Mouse (Mus musculus): ENCODE measurements around the gene Adamts9. TPM values are rescaled to one million over a fixed set of nuclear protein-coding genes. Genes with fewer than 3 reads are reported as not detected.
A peak's percentile ranks its signal among the peaks of the same experiment; 100 is the strongest.

Gene Adamts9
- 10 to 100 TPM; 48.8 to 49.6 TPM for total RNA-seq (2021)

DNA sequence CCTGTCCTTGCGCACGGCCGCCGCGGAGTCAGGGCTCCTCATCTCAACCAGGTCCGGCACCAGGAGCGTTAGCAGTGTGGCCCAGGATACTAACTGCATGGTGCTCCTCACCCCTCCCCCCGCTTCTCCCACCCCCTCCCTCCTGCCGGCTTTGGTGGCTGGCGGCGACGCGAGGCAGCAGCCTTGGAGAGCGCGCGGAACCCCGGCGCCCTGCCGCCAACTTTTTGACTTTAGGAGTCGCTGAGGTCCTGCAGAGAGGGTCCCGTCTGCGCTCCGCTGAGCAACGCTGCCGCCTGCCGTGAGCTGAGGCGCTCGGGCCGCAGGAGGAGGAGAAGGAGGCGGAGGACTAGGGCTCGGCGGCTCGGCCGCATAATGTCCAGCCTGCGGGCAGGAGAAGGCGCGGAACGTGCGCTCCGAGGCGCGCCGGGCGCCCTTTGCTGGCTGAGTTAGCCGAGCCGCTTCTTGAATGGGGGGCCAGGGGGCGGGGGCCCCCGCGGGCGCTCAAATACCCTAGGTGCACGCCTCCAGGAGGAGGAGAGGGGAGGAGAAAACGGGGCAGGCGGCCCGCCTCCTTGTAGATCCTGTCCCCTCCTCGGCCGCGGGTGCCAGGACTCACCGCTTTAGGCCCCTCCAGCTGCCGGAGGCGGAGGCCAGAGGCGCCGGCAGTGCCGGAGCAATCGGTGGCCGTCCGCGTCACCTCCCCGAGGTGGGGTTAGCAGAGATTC lies at the start of gene Adamts9:
Adamts9 (minus strand) TSS at position 436 of the 725 bp plus-strand sequence.
- DNase-seq: peak; percentile 91

DNA sequence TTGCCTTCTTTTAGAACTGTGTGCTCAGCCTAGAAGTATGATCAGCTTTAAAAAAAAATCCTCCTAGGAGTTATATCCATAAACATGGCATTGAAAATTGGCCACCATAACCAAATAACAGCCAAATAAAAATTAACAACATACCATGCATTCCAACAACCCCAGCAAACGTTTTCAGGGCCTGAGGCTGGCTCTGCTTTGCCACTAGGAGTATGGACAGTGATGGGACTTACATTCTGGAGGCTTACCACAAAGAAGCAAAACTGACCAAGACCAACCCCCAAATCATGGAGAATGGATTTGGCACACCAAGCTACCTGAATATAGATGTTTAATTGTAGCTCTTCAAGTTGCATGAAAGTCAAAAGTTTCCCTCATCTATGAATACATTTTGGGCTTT lies 48.3 kb upstream of the Adamts9 start:
- no peak for DNase-seq

- no peak for DNase-seq
Observed at GRCm38 (mm10) chr6:92988620-92988998, 45.3 kb upstream of the Adamts9 start.

DNA sequence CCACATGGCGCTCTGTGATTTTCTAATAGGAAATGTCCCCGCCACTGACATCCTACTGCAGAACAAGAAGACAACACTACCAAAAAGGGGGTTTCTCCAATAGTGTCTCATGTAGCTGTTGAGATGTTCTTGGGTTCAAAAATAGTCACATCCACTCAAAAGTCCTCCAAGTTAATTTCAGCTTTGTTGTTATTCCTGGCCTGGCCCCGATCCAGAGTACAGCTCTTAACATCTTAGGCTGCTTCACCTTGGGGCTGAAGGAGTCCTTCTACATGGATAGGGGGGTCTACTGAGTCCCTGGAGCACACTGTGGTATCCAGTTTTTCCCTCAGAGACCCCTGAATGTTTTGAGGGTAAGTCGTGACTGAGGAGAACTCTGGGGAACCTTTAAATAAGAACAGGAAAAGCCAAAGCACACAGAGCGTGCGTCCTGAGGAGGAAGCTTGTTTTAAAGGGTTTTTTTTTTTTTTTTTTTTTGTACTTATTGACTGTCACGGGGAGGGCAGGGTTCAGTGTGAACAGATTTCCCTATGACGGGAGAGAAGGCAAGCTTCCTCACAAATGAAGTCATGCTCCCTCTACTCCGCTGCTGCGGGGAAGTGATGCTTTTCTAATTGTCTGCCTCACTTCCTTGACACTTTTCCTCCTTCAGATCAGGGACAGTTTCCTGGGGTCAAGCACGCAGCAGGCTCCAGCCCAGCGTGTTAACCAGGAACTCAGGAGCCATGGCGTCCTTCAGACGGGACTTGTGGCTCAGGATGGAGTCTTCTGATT lies 44.7 kb upstream of the Adamts9 start:
- peak; percentile 62 for DNase-seq

DNA sequence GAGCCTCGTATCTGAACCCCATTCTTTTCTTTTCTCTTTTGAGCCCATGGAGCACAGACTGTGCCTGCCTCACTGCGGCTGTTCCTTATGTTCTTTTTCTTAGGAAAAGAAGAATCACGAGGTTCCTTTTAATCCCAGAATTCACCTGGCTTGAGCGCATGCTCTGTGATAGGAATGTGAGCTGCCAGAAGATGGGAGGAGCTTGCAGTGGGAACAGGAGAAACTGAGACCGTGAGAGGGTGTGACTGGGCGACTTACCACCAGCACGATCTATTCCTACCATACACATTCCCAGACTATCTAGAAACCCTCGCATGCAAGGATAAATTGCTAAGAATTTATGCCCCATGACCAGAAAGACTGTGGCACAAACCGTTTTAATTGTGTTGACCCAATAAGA lies 44.1 kb upstream of the Adamts9 start:
- no peak for DNase-seq

DNA sequence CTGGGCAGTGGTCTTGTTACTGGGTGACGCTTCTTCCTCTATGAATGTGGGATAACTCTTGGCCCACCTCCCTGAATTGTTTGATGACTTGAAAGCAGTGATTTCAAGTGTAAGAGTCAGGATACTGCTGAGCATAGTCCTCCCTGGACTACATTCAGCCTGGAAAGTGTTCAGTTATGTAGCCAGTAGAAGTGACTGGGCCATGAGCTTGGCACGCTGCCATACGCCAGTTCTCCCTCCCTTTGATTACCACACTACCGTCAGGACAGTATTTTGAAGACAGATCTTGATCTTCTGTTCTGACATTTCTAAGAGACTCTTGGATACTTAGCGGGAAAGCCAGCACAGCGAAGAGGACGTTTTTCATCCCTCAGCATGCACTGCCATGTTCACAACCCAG lies 40.1 kb upstream of the Adamts9 start:
- peak; percentile 64 for DNase-seq

- DNase-seq: peak; percentile 10
Observed at GRCm38 (mm10) chr6:92981451-92982186, 38.3 kb upstream of the Adamts9 start.

DNA sequence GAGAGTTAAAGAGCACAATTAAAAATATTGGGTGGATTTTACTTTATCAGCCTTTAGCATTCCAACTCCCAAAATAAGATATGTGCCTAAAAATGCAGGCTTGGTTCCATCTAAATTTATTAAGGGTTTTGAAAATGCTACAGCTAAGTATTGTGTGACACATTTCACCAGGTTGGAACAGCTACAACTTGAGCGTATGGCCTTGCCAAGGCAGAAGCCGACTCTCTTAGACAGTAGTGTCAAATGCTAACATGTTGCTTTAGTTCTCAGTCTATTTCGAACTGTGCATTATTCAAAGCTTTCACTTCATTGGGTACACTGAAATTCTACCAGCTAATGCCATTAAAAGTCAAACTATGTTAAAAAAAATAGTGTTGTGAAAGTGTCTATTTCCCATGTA lies 30.0 kb upstream of the Adamts9 start:
- DNase-seq: no peak

DNA sequence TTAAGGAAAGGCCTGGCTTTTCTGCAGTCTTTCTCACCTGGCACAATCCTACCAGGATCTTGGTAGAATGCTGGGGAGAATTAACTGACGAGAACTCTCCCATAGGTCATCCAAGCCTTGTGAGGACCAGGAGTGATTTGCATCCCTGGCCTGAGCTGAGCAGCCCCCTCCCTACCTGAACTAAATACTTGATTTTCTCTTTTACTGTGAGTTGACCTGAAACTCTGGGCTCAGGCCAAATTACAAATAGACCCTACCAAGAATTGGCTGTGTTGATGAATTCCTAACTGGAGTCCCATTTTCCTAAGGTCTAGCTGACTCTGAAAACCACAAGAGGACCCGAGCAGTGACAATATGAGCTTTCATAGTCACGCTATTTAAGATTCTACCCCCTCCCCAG lies 25.4 kb upstream of the Adamts9 start:
- DNase-seq: no peak

- peak; percentile 26 for DNase-seq
Observed at GRCm38 (mm10) chr6:92968216-92968615, 24.9 kb upstream of the Adamts9 start.

- no peak for DNase-seq
Observed at GRCm38 (mm10) chr6:92962966-92963365, 19.7 kb upstream of the Adamts9 start.

DNA sequence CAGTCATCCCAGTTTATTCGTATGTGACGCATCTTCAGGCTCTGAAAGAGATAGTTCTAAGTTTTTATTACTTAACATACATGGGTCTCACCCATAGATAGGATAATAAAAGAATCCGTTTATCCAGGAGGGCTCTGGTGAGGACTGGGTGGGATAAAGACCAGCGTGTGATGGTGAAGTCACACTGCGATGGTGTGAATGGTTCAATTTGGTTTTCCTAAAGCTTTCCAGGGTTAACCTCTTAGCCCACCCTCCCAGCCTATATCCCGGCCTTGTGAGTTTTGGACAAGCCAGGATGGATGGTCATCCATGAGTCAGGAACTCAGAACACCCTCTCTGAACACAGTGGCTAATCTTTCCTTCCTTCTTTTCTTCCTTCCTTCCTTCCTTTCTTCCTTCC lies 17.7 kb upstream of the Adamts9 start:
- no peak for DNase-seq

- DNase-seq: no peak
Observed at GRCm38 (mm10) chr6:92959416-92959815, 16.1 kb upstream of the Adamts9 start.

DNA sequence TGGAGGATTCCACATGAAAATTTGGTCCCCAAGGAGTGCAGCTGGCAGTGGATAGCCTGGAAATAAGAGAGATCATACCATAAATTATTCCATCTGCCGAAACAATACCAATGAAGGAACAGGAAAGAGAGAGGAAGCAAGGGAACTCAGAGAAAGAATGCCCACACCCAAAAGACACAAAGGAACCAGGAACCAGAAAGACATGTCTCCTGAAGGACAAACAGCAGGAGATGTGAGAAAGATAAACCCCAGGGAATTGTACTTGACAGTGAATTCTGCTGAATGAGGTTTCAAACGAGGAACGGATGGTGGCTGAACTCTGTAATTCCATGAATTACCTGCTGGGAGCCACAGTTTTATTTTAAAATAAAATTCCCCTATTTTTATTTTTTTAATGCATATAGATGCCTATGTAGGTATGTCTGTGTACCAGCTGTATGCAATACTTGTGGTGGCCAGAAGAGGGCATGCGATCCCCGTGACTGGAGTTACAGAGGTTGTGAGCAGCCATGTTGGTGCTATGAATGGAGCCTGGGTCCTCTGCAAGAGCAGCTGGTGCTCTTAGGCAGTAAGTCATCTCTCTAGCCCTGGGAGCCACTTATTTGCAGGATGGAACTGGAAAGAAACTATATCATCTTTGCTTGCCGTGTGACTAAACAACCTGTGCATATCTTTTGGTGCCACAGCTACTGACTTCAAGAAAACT lies 4.2 kb upstream of the Adamts9 start:
- peak; percentile 25 for DNase-seq

DNA sequence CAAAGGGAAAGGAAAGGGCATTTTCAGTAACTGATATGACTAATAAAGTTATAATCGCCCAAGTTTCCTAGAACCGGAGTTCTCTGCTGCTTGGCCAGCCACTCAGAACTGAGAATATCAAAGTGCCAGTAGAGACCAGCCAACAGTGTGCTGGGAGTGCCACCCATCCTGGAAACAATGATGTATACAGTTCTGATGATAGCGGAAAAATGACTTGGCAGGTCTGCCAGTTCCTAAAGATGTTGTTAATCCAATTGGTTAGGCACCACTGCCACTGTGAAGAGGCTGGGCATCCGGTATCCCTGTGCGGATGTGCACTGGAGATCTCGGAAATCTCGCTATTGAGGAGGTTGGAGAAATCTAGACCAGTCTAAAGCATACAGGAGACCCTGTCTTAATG lies 1.4 kb upstream of the Adamts9 start:
- peak; percentile 11 for DNase-seq

GRCm38 (mm10) chr6:92944048-92944685 lies 875 bp upstream of the Adamts9 start:
- DNase-seq: peak; percentile 20

DNA sequence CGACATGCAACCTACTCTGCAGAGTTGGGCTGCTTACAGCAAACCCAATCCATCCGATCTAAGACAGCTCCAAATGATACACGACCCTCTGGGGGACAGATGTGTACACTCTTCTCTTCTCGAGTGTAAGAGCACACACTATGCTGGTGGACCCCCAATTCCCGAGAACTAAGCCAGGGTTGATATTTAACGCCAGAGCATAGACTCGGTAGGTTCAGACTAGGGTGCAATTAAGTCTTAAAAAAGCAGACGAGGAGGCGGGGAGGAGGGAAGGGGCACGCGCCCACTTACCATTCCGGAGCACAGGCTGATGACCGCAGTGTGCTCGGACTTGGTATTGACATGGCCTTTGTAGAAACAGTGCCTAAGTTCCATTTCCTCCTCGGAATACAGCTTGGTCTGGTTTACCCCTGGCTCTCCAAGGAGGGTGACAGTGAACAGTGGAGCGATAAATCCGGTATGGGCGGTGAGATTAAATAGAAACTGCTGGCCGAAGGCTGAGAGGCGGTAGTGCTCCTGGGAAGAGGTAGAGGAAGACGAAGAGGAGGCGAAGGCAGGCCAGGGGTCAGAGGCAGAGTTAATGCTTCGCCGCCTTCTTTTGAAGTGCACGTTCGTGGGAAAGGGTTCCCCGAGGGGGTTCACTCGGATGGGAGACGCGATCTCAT lies 1.4 kb downstream of the Adamts9 start:
- DNase-seq: peak; percentile 32

DNA sequence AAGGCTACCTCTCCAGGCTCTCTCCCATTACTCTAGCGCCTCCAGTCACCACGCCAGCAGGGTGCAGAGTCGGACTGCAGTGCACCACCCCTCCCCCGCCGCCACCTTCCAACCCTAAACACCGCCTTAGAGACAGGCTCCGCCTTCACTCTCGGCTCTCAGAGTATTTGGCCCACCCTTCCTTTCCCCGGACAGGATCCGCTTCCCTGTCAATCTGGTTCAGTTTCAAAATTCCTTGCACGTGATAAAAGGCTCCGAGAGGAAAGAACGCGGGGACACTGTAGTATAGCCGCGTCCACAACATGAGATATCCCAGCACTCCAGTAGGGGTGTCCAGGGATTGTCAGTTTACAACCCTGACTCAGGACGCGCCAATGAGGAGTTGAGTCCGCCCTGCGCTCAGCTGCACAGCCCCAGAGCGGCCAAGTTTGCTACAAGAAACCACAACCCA lies 2.0 kb downstream of the Adamts9 start:
- DNase-seq: peak; percentile 91

- peak; percentile 57 for DNase-seq
Observed at GRCm38 (mm10) chr6:92940191-92941131, 2.8 kb downstream of the Adamts9 start.

DNA sequence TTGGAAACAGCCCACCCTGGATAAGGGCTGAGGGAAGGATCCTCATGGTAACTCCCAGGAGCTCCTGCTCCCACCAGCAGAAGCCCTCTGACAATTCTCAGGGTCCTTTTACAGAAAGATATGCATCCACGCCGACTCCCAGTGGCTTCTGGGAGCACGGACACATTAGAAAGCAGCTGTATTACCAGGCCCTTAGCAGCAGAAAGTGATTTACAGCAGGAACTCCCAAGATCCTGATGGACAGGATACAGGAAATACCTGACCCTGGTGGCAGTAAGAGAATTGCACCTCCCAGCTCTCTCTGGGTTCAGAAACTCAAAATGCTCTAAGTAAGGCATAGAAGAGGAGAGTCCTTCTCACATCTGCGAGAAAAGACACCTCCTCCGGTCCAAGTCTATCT lies 15.0 kb downstream of the Adamts9 start:
- DNase-seq: no peak
